Mouse (Mus musculus): ENCODE data around the gene Sat2. TPM values are rescaled to one million over a fixed set of nuclear protein-coding genes. Genes with fewer than 3 reads are reported as not detected.
A peak's percentile ranks its signal among the peaks of the same experiment; 100 is the strongest.
"Not testable (repeated sequence)": the region's sequence is repeated elsewhere in the genome, so short reads cannot be mapped to it uniquely, and the experiment has no call there.

The Sat2 gene
- polyA plus RNA-seq, 1 experiment from 2014 or later, result 26.2 TPM

DNA sequence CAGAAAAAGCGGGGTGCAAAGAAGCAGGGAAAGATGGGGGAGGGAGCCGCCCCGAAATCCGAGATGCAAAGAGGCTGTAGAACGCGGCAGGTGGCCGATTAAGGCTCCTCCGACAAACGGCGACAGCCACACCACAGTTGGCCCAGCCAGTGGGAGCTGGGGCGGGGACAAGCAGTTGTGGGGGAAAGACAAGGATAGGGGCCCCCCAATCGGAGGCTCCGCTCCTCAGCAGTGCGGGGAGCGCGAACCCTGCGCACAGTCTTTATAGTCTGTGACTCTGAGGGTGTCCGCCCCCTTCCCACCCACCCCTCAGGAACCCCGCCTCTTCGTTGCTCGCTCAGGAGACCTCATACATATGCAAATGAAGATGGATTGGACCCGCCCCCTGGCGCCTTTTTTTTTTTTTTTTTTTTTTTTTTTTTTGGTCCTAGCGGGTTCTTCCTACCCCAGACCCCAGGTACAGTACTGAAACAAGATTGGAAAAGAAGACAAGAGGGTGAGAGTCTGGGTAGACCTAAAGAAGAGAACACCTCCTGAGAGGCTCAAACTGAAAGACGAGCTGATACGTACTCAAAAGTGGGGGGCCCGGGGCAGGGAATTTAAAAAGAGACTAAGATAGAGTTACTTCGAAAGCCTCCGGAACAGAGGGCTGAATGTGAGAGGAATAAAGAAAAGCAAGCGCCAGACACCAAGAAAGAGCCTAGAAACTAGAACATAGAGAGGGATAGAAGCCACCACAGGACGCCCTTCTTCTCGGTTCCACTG is 15.9 kb upstream of the Sat2 start, which contains the start of gene Atp1b2:
Gene Atp1b2 (minus strand): TSS at position 217 of the 765 bp plus-strand sequence.
- Histone ChIP-seq H3K9ac (ENCODE audit: low read depth, low read length) (peak within 1 kb of the TSS; percentile 87), H3K9me3 (ENCODE audit: control insufficient read depth, low read length) (no peaks in the 10 kb centered on the region), H3K4me2 (ENCODE audit: low read length) (peak within 1 kb of the TSS; percentile 76), H3K27ac (ENCODE audit: low read depth, low read length) (peak within 1 kb of the TSS; percentile 87), H3K4me1 (ENCODE audit: control insufficient read depth, insufficient read depth, low read depth, low read length) (peaks cover 13% of the 10 kb centered on the region; the same call in 1 of the 2 replicates), H3K4me3 (ENCODE audit: low read length) (peak within 1 kb of the TSS; percentile 75), H3K36me3 (ENCODE audit: control insufficient read depth, insufficient read depth, low read length) (peaks cover 8% of the 10 kb centered on the region; the same call in 1 of the 2 replicates), H3K27me3 (replicated peaks; ENCODE audit: control insufficient read depth, insufficient read depth, low read length) (no peaks in the 10 kb centered on the region)
- ATAC-seq, result peak; percentile 93
- 2% methylated on average over 32 of the region's 32 CpGs for WGBS

- Histone ChIP-seq H3K4me1 (ENCODE audit: control insufficient read depth, insufficient read depth, low read depth, low read length) (peaks cover 12% of the 10 kb centered on the region; the same call in 1 of the 2 replicates), H3K36me3 (ENCODE audit: control insufficient read depth, insufficient read depth, low read length) (peaks cover 7% of the 10 kb centered on the region; the same call in 1 of the 2 replicates), H3K27me3 (replicated peaks; ENCODE audit: control insufficient read depth, insufficient read depth, low read length) (no peaks in the 10 kb centered on the region), H3K9me3 (ENCODE audit: control insufficient read depth, low read length) (no peaks in the 10 kb centered on the region), H3K4me3 (ENCODE audit: low read length) (peak overlapping the region; percentile 75), H3K4me2 (ENCODE audit: low read length) (peak overlapping the region; percentile 76), H3K9ac (ENCODE audit: low read depth, low read length) (no peak overlapping the region), H3K27ac (ENCODE audit: low read depth, low read length) (peak overlapping the region; percentile 37)
- 67% methylated on average over 2 of the region's 2 CpGs for WGBS
- ATAC-seq, result no peak
Measured at GRCm38 (mm10) chr11:69606491-69606795, 15.4 kb upstream of the Sat2 start.

DNA sequence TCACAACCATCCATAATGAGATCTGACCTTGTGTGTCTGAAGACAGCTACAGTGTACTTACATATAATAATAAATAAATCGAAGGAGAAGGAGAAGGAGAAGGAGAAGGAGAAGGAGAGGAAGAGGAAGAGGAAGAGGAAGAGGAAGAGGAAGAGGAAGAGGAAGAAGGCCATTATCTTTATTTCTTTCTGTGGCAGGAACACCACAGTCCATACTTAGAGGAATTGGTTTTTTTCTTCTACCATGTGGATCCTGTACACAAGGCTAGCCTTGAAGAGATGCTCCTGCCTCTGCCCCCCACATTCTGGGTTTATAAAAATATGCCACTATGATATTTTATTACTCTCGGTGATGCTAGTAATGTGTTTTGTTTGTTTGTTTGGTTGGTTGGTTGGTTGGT is 15.0 kb upstream of the Sat2 start:
- 77% methylated on average over 2 of the region's 2 CpGs for WGBS
- ATAC-seq, result no peak
- no peak overlapping the region for H3K4me3 ChIP-seq (ENCODE audit: low read length)

GRCm38 (mm10) chr11:69608525-69608924 is 13.3 kb upstream of the Sat2 start:
- Histone ChIP-seq H3K27ac (ENCODE audit: low read depth, low read length) (no peak overlapping the region), H3K27me3 (replicated peaks; ENCODE audit: control insufficient read depth, insufficient read depth, low read length) (no peaks in the 10 kb centered on the region), H3K4me3 (ENCODE audit: low read length) (no peak overlapping the region), H3K9me3 (ENCODE audit: control insufficient read depth, low read length) (no peaks in the 10 kb centered on the region), H3K4me1 (ENCODE audit: control insufficient read depth, insufficient read depth, low read depth, low read length) (peaks cover 7% of the 10 kb centered on the region; the same call in 1 of the 2 replicates), H3K36me3 (ENCODE audit: control insufficient read depth, insufficient read depth, low read length) (no peaks in the 10 kb centered on the region), H3K9ac (ENCODE audit: low read depth, low read length) (no peak overlapping the region), H3K4me2 (ENCODE audit: low read length) (no peak overlapping the region)
- ATAC-seq, result no peak
- WGBS, result 95% methylated on average over 3 of the region's 3 CpGs

More for the DNA sequence above, 15.0 kb upstream of the Sat2 start:
- Histone ChIP-seq H3K9me3 (ENCODE audit: control insufficient read depth, low read length) (no peaks in the 10 kb centered on the region), H3K27ac (ENCODE audit: low read depth, low read length) (no peak overlapping the region), H3K36me3 (ENCODE audit: control insufficient read depth, insufficient read depth, low read length) (peaks cover 4% of the 10 kb centered on the region; the same call in 1 of the 2 replicates), H3K4me1 (ENCODE audit: control insufficient read depth, insufficient read depth, low read depth, low read length) (peaks cover 12% of the 10 kb centered on the region; the same call in 1 of the 2 replicates), H3K4me2 (ENCODE audit: low read length) (no peak overlapping the region), H3K9ac (ENCODE audit: low read depth, low read length) (no peak overlapping the region), H3K27me3 (replicated peaks; ENCODE audit: control insufficient read depth, insufficient read depth, low read length) (no peaks in the 10 kb centered on the region)

DNA sequence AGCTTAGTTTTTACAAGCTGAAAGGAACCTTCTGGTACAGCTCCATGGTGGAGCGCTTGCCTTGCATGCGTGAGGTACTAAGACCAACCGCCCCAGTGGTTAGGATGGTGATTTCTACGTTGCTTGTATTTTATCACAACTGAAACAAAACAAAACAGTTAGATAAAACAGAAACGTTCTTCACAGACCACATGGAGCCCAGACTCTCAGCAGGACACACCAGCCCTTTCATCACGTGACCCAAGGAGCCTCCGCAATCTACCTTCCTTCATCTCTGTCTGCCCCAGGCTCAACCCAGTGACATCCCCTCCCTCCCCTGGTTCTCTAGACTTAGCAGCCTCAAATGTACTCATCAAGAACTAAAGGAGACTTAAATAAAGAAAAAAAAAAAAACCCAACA is 12.4 kb upstream of the Sat2 start:
- H3K27me3 ChIP-seq (replicated peaks; ENCODE audit: control insufficient read depth, insufficient read depth, low read length), result no peaks in the 10 kb centered on the region
- no peaks in the 10 kb centered on the region for H3K9me3 ChIP-seq (ENCODE audit: control insufficient read depth, low read length)
- H3K36me3 ChIP-seq (ENCODE audit: control insufficient read depth, insufficient read depth, low read length), result no peaks in the 10 kb centered on the region
- H3K9ac ChIP-seq (ENCODE audit: low read depth, low read length), result no peak overlapping the region
- no peaks in the 10 kb centered on the region for H3K4me1 ChIP-seq (ENCODE audit: control insufficient read depth, insufficient read depth, low read depth, low read length)
- ATAC-seq, result no peak
- no peak overlapping the region for H3K4me3 ChIP-seq (ENCODE audit: low read length)
- no peak overlapping the region for H3K4me2 ChIP-seq (ENCODE audit: low read length)
- 62% methylated on average over 7 of the region's 7 CpGs for WGBS
- H3K27ac ChIP-seq (ENCODE audit: low read depth, low read length), result no peak overlapping the region

- no peaks in the 10 kb centered on the region for H3K27me3 ChIP-seq (replicated peaks; ENCODE audit: control insufficient read depth, insufficient read depth, low read length)
- no peak overlapping the region for H3K27ac ChIP-seq (ENCODE audit: low read depth, low read length)
- H3K9ac ChIP-seq (ENCODE audit: low read depth, low read length), result no peak overlapping the region
- ATAC-seq, result peak; percentile 58; the same call in 1 of the 2 replicates
- H3K4me2 ChIP-seq (ENCODE audit: low read length), result no peak overlapping the region
- WGBS, result 55% methylated on average over 4 of the region's 4 CpGs
- no peaks in the 10 kb centered on the region for H3K36me3 ChIP-seq (ENCODE audit: control insufficient read depth, insufficient read depth, low read length)
- no peaks in the 10 kb centered on the region for H3K4me1 ChIP-seq (ENCODE audit: control insufficient read depth, insufficient read depth, low read depth, low read length)
- no peak overlapping the region for H3K4me3 ChIP-seq (ENCODE audit: low read length)
- no peaks in the 10 kb centered on the region for H3K9me3 ChIP-seq (ENCODE audit: control insufficient read depth, low read length)
Measured at GRCm38 (mm10) chr11:69610899-69611298, 10.9 kb upstream of the Sat2 start.

DNA sequence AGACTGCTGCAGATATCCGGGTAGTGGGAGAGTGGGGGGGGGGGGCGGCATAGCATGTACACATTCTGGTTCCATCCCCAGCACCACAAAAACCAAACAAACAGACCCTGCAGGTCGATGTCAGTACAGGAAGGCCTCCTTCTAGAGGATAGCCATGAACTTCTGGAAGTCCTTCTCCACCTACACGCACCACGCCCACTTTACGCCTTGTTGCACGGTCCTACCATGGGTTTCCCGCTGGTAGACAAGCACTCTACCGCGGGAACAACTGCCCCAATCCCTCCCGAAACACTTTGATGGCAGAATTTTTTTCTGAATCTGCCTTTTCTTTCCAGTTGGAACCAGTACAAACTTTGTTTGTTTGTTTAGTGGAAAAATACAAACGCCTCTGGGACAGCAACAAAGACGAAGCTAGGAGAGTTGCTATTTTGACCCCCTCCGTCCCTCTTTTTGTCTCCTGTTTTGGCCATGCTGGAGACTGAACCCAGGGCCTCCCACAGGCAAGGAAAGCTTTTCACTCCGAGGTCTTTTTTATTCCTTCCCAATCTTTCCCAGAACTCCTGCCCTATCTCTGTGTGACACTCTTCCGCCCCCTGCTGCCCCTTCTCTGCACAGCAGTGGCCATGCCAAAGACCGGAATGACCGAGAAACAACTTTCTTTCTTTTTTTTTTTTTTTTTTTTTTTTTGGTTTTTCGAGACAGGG is 8.1 kb upstream of the Sat2 start:
- 9% methylated on average over 19 of the region's 19 CpGs for WGBS
- peak; percentile 68; the same call in 1 of the 2 replicates for ATAC-seq
- H3K4me1 ChIP-seq (ENCODE audit: control insufficient read depth, insufficient read depth, low read depth, low read length), result no peaks in the 10 kb centered on the region
- peak overlapping the region; percentile 46 for H3K27ac ChIP-seq (ENCODE audit: low read depth, low read length)
- no peaks in the 10 kb centered on the region for H3K36me3 ChIP-seq (ENCODE audit: control insufficient read depth, insufficient read depth, low read length)
- no peaks in the 10 kb centered on the region for H3K27me3 ChIP-seq (replicated peaks; ENCODE audit: control insufficient read depth, insufficient read depth, low read length)
- peak overlapping the region; percentile 33 for H3K4me2 ChIP-seq (ENCODE audit: low read length)
- H3K9me3 ChIP-seq (ENCODE audit: control insufficient read depth, low read length), result no peaks in the 10 kb centered on the region
- H3K9ac ChIP-seq (ENCODE audit: low read depth, low read length), result no peak overlapping the region
- H3K4me3 ChIP-seq (ENCODE audit: low read length), result no peak overlapping the region

- not testable (repeated sequence) for H3K9me3 ChIP-seq (ENCODE audit: control insufficient read depth, low read length); H3K9ac ChIP-seq (ENCODE audit: low read depth, low read length); H3K27ac ChIP-seq (ENCODE audit: low read depth, low read length); H3K4me2 ChIP-seq (ENCODE audit: low read length); H3K27me3 ChIP-seq (replicated peaks; ENCODE audit: control insufficient read depth, insufficient read depth, low read length); ATAC-seq; H3K36me3 ChIP-seq (ENCODE audit: control insufficient read depth, insufficient read depth, low read length); H3K4me1 ChIP-seq (ENCODE audit: control insufficient read depth, insufficient read depth, low read depth, low read length); H3K4me3 ChIP-seq (ENCODE audit: low read length)
- 55% methylated on average over 11 of the region's 11 CpGs for WGBS
Measured at GRCm38 (mm10) chr11:69614257-69614588, 7.6 kb upstream of the Sat2 start.

GRCm38 (mm10) chr11:69616781-69617180 is 5.0 kb upstream of the Sat2 start:
- Histone ChIP-seq H3K4me3 (ENCODE audit: low read length) (no peak overlapping the region), H3K9ac (ENCODE audit: low read depth, low read length) (no peak overlapping the region), H3K27me3 (replicated peaks; ENCODE audit: control insufficient read depth, insufficient read depth, low read length) (no peaks in the 10 kb centered on the region), H3K4me1 (ENCODE audit: control insufficient read depth, insufficient read depth, low read depth, low read length) (peaks cover 3% of the 10 kb centered on the region; the same call in 1 of the 2 replicates), H3K9me3 (ENCODE audit: control insufficient read depth, low read length) (no peaks in the 10 kb centered on the region), H3K27ac (ENCODE audit: low read depth, low read length) (no peak overlapping the region), H3K36me3 (ENCODE audit: control insufficient read depth, insufficient read depth, low read length) (no peaks in the 10 kb centered on the region), H3K4me2 (ENCODE audit: low read length) (no peak overlapping the region)
- no peak for ATAC-seq
- 38% methylated on average over 10 of the region's 10 CpGs for WGBS

All from hindbrain, embryonic 16.5 days (tissue).